ENCODE assay signal across 12 mouse cellular contexts in the genomic region with DNA sequence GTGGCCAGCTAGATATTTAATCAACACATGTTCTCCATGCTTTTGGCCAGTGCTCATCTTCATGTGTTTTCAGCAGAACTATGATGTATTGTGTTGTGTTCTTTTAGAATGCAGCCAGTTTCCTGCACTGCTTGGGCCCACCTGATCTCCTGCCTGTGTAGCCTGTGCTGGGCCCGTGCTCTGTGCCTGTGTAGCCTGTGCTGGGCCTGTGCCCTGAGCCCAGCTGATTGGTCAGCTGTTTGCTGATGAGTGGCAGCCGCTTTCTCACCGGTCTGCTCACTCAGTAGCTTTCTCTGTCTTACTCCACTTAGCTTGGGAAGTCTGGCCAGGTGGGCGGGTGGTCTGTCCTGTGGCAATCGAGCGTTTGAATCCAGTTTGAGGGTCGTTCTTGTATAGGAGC.
"Had no signal": no experiment of that assay in that cellular context is flagged by ENCODE, and none has a peak within 500 bp of the region (broad histone marks: within the 10 kb centered on the region; RNA-seq: fewer than 3 reads in every experiment).

No protein-coding gene starts in this region.

- H3K27me3 ChIP-seq: kidney, embryonic 15.5 days; liver, embryonic 15.5 days had no signal

- H3K9ac ChIP-seq: kidney, embryonic 15.5 days; liver, embryonic 15.5 days had no signal

- H3K9me3 ChIP-seq: kidney, embryonic 15.5 days; limb, embryonic 10.5 days; liver, embryonic 15.5 days had no signal

- ATAC-seq: lung, postnatal 0 days had no signal

- H3K4me3 ChIP-seq: kidney, embryonic 15.5 days; left cerebral cortex, adult 2 months; limb, embryonic 10.5 days; liver, embryonic 15.5 days had no signal

- H3K4me1 ChIP-seq: kidney, embryonic 15.5 days; limb, embryonic 10.5 days; liver, embryonic 15.5 days had no signal

- H3K27ac ChIP-seq: kidney, embryonic 15.5 days; left cerebral cortex, adult 2 months; limb, embryonic 10.5 days; liver, embryonic 15.5 days had no signal

- DNase-seq: kidney, adult 2 months; kidney, postnatal 14 days; lung, adult 2 months; lung, postnatal 36 days; retina, postnatal 1 day; thymus, postnatal 36 days had no signal

- H3K4me2 ChIP-seq: kidney, embryonic 15.5 days; liver, embryonic 11.5 days; liver, embryonic 15.5 days had no signal
